Mouse (Mus musculus) limb, embryonic 14.5 days (tissue): ENCODE measurements around the gene Zfp580. TPM values are rescaled to one million over a fixed set of nuclear protein-coding genes. Genes with fewer than 3 reads are reported as not detected.

Source experiments
- ATAC-seq: fragments of 200-750 bp; cut with Nextera tagmentation; 2 replicates; pipeline ENCODE4 v1.8.0; 2017; ENCODE audit warnings: low read depth, moderate number of reproducible peaks, moderate TSS enrichment; ENCODE audit not compliant: low FRiP score
- DNase-seq: peaks from one replicate; pipeline ENCODE4 v3.0.0-alpha.2; 2015; ENCODE audit warnings: low spot score
- H3K27ac ChIP-seq: fragments of 300-500 bp; sonication (generic); replicated peaks from 2 replicates; pipeline ENCODE4 v1.5.1; 2014; ENCODE audit warnings: low read depth, mild to moderate bottlenecking, low read length, moderate library complexity, mixed read lengths
- H3K27me3 ChIP-seq: fragments of 300-500 bp; sonication (generic); 2 replicates; pipeline ENCODE4 v1.6.1; 2014; ENCODE audit warnings: low read length, mixed read lengths; ENCODE audit not compliant: control insufficient read depth, insufficient read depth
- H3K36me3 ChIP-seq: fragments of 300-500 bp; sonication (generic); 2 replicates; pipeline ENCODE4 v1.6.1; 2014; ENCODE audit warnings: mild to moderate bottlenecking, low read length, moderate library complexity, mixed read lengths; ENCODE audit not compliant: control insufficient read depth, insufficient read depth
- H3K4me1 ChIP-seq: fragments of 300-500 bp; sonication (generic); 2 replicates; pipeline ENCODE4 v1.6.1; 2014; ENCODE audit warnings: antibody characterized with exemption, low read length, mixed read lengths; ENCODE audit not compliant: control insufficient read depth, insufficient read depth
- H3K4me2 ChIP-seq: fragments of 300-500 bp; sonication (generic); replicated peaks from 2 replicates; pipeline ENCODE4 v1.6.1; 2014; ENCODE audit warnings: low read depth, mild to moderate bottlenecking, low read length, moderate library complexity; ENCODE audit not compliant: severe bottlenecking
- H3K4me3 ChIP-seq: fragments of 300-500 bp; sonication (generic); replicated peaks from 2 replicates; pipeline ENCODE4 v1.5.1; 2014; ENCODE audit warnings: low read length
- H3K9ac ChIP-seq: fragments of 300-500 bp; sonication (generic); 2 replicates; pipeline ENCODE4 v1.6.1; 2014; ENCODE audit warnings: mild to moderate bottlenecking, low read depth, low read length, moderate library complexity; ENCODE audit not compliant: severe bottlenecking
- H3K9me3 ChIP-seq: fragments of 300-500 bp; sonication (generic); 2 replicates; pipeline ENCODE4 v1.6.1; 2016; ENCODE audit warnings: low read length; ENCODE audit not compliant: control insufficient read depth
- POLR2A ChIP-seq: fragments of 200-500 bp; IDR thresholded peaks from 2 replicates; pipeline ENCODE4 v1.8.0; 2012; ENCODE audit warnings: inconsistent platforms, mild to moderate bottlenecking, moderate library complexity, borderline replicate concordance; ENCODE audit not compliant: insufficient read depth, insufficient read length; ENCODE audit errors: extremely low read depth
- WGBS: fragments of 180-500 bp; shearing (Covaris S2); extraction: QIAGEN DNeasy Blood & Tissue Kit; methylation state at CpG from one replicate; pipeline ENCODE4 v1.1.7; 2014; 5-methylcytosine and 5-hydroxymethylcytosine counted together
- polyA plus RNA-seq, 2 experiments: library from polyadenylated mRNA; depleted of rRNA in 1 of 2; stranded (reverse) in 1 of 2; unstranded in 1 of 2; fragments of >200 nt; fragmentation: Nextera tagmentation in 1 of 2; extraction: Ambion mirVana in 1 of 2; gene quantifications; 2 replicates each; pipeline versions ENCODE4 v1.2.1 to v1.2.3; 2012 to 2014

The Zfp580 gene
- polyA plus RNA-seq, 2 experiments = 47.5 to 49.7 TPM

GRCm38 (mm10) chr7:5057381-5057780 lies 6.0 kb downstream of the Zfp580 start:
- no peak for DNase-seq
- Histone ChIP-seq H3K9me3 (no peaks in the 10 kb centered on the region), H3K4me3 (peak overlapping the region; percentile 75), H3K27ac (no peak overlapping the region), H3K36me3 (no peaks in the 10 kb centered on the region), H3K4me2 (peak overlapping the region; percentile 83), H3K27me3 (peaks cover 47% of the 10 kb centered on the region), H3K4me1 (peaks cover 33% of the 10 kb centered on the region), H3K9ac (peak overlapping the region; percentile 87)
- no peak for TF ChIP-seq POLR2A
- WGBS = 28% methylated on average over 8 of the region's 8 CpGs
- no peak for ATAC-seq

GRCm38 (mm10) chr7:5057804-5058203 lies 6.5 kb downstream of the Zfp580 start:
- 38% methylated on average over 11 of the region's 11 CpGs for WGBS
- H3K9me3 ChIP-seq = no peaks in the 10 kb centered on the region
- H3K4me2 ChIP-seq = peak overlapping the region; percentile 83
- DNase-seq = no peak
- no peak overlapping the region for H3K27ac ChIP-seq
- peaks cover 29% of the 10 kb centered on the region for H3K4me1 ChIP-seq
- H3K4me3 ChIP-seq = peak overlapping the region; percentile 75
- H3K9ac ChIP-seq = peak overlapping the region; percentile 87; the same call in 1 of the 2 replicates
- peaks cover 43% of the 10 kb centered on the region for H3K27me3 ChIP-seq
- no peak for TF ChIP-seq POLR2A
- no peaks in the 10 kb centered on the region for H3K36me3 ChIP-seq
- no peak for ATAC-seq

GRCm38 (mm10) chr7:5058631-5059030 lies 7.3 kb downstream of the Zfp580 start:
- Histone ChIP-seq H3K4me1 (peaks cover 24% of the 10 kb centered on the region), H3K4me2 (no peak overlapping the region), H3K9ac (no peak overlapping the region), H3K27ac (no peak overlapping the region), H3K9me3 (no peaks in the 10 kb centered on the region), H3K36me3 (no peaks in the 10 kb centered on the region), H3K27me3 (peaks cover 34% of the 10 kb centered on the region), H3K4me3 (no peak overlapping the region)
- TF ChIP-seq POLR2A = no peak
- 91% methylated on average over 1 of the region's 1 CpGs for WGBS
- ATAC-seq (no peak), DNase-seq (no peak)

GRCm38 (mm10) chr7:5059421-5059820 lies 8.1 kb downstream of the Zfp580 start:
- no peaks in the 10 kb centered on the region for H3K36me3 ChIP-seq
- no peak for DNase-seq
- H3K27ac ChIP-seq = no peak overlapping the region
- TF ChIP-seq POLR2A = no peak
- 92% methylated on average over 12 of the region's 12 CpGs for WGBS
- no peak overlapping the region for H3K9ac ChIP-seq
- H3K27me3 ChIP-seq = peaks cover 26% of the 10 kb centered on the region
- H3K4me2 ChIP-seq = no peak overlapping the region
- no peaks in the 10 kb centered on the region for H3K9me3 ChIP-seq
- ATAC-seq = no peak
- peaks cover 24% of the 10 kb centered on the region for H3K4me1 ChIP-seq
- no peak overlapping the region for H3K4me3 ChIP-seq

GRCm38 (mm10) chr7:5060239-5060731 lies 8.9 kb downstream of the Zfp580 start:
- DNase-seq (peak; percentile 86), ATAC-seq (no peak)
- H3K9me3 ChIP-seq = no peaks in the 10 kb centered on the region
- peaks cover 18% of the 10 kb centered on the region for H3K27me3 ChIP-seq
- H3K9ac ChIP-seq = peak overlapping the region; percentile 83
- 3% methylated on average over 24 of the region's 27 CpGs for WGBS
- H3K4me3 ChIP-seq = peak overlapping the region; percentile 64
- TF ChIP-seq POLR2A = no peak
- 0 out of 2 replicates have a peak, but pooled peaks cover under 1% of the 10 kb centered on the region for H3K36me3 ChIP-seq
- peaks cover 24% of the 10 kb centered on the region for H3K4me1 ChIP-seq
- H3K27ac ChIP-seq = peak overlapping the region; percentile 96
- H3K4me2 ChIP-seq = peak overlapping the region; percentile 82
